Mouse (Mus musculus) lung, embryonic 16.5 days (tissue): ENCODE measurements around the gene Gpr15. TPM values are rescaled to one million over a fixed set of nuclear protein-coding genes. Genes with fewer than 3 reads are reported as not detected.

Experiments
- ATAC-seq: fragments of 200-750 bp; cut with Nextera tagmentation; 2 replicates; pipeline ENCODE4 v1.8.0; 2017; ENCODE audit warnings: low read depth, mild to moderate bottlenecking, moderate library complexity
- H3K27ac ChIP-seq: fragments of 300-500 bp; sonication (generic); 2 replicates; pipeline ENCODE4 v1.5.1; 2014; ENCODE audit warnings: mild to moderate bottlenecking, control low read depth, low read length
- H3K27me3 ChIP-seq: fragments of 300-500 bp; sonication (generic); 2 replicates; pipeline ENCODE4 v1.6.1; 2014; ENCODE audit warnings: low read depth, low read length, mixed read lengths; ENCODE audit not compliant: control insufficient read depth, insufficient read depth
- H3K36me3 ChIP-seq: fragments of 300-500 bp; sonication (generic); 2 replicates; pipeline ENCODE4 v1.6.1; 2014; ENCODE audit warnings: low read length; ENCODE audit not compliant: control insufficient read depth, insufficient read depth
- H3K4me1 ChIP-seq: fragments of 300-500 bp; sonication (generic); replicated peaks from 2 replicates; pipeline ENCODE4 v1.6.1; 2014; ENCODE audit warnings: low read length, mixed read lengths; ENCODE audit not compliant: control insufficient read depth, insufficient read depth
- H3K4me2 ChIP-seq: fragments of 300-500 bp; sonication (generic); 2 replicates; pipeline ENCODE4 v1.6.1; 2014; ENCODE audit warnings: low read depth, low read length, control low read depth
- H3K4me3 ChIP-seq: fragments of 300-500 bp; sonication (generic); 2 replicates; pipeline ENCODE4 v1.5.1; 2014; ENCODE audit warnings: mild to moderate bottlenecking, low read length, control low read depth
- H3K9ac ChIP-seq: fragments of 300-500 bp; sonication (generic); 2 replicates; pipeline ENCODE4 v1.6.1; 2014; ENCODE audit warnings: low read length, control low read depth
- H3K9me3 ChIP-seq: fragments of 300-500 bp; sonication (generic); 2 replicates; pipeline ENCODE4 v1.6.1; 2016; ENCODE audit warnings: low read length; ENCODE audit not compliant: control insufficient read depth
- WGBS: fragments of 180-500 bp; shearing (Covaris S2); extraction: QIAGEN DNeasy Blood & Tissue Kit; methylation state at CpG from one replicate; pipeline ENCODE4 v1.1.7; 2014; 5-methylcytosine and 5-hydroxymethylcytosine counted together
- microRNA-seq: library from miRNA; unstranded; fragments of <30 nt; microRNA quantifications from one replicate; pipeline ENCODE4, GENCODE M21; 2016
- polyA plus RNA-seq: library from polyadenylated mRNA; unstranded; fragments of >200 nt; fragmentation: Nextera tagmentation; extraction: Ambion mirVana; gene quantifications from 2 replicates; pipeline ENCODE4 v1.2.1, GENCODE M21; 2015

Gpr15 gene
- polyA plus RNA-seq, 1 experiment from 2014 or later, result 0.11 TPM

GRCm38 (mm10) chr16:58669917-58670630 is 48.8 kb downstream of the Gpr15 start, which contains the start of gene Cpox:
TSS of gene Cpox (plus strand) at chr16:58670292.
- under 1% methylated on average over 51 of the region's 51 CpGs for WGBS
- H3K4me2 ChIP-seq, result peak within 1 kb of the TSS; percentile 89
- no peaks in the 10 kb centered on the region for H3K27me3 ChIP-seq
- ATAC-seq, result peak; percentile 98
- H3K36me3 ChIP-seq, result peaks cover 7% of the 10 kb centered on the region; the same call in 1 of the 2 replicates
- H3K9ac ChIP-seq, result peak within 1 kb of the TSS; percentile 89
- peak within 1 kb of the TSS; percentile 98 for H3K4me3 ChIP-seq
- peak within 1 kb of the TSS; percentile 92 for H3K27ac ChIP-seq
- no peaks in the 10 kb centered on the region for H3K9me3 ChIP-seq
- peaks cover 10% of the 10 kb centered on the region for H3K4me1 ChIP-seq

- H3K9me3 ChIP-seq, result no peaks in the 10 kb centered on the region
- ATAC-seq, result no peak
- 28% methylated on average over 5 of the region's 5 CpGs for WGBS
- H3K4me3 ChIP-seq, result no peak overlapping the region; the same call in 1 of the 2 replicates
- H3K27ac ChIP-seq, result peak overlapping the region; percentile 92; the same call in 1 of the 2 replicates
- H3K9ac ChIP-seq, result no peak overlapping the region
- H3K36me3 ChIP-seq, result peaks cover 4% of the 10 kb centered on the region; the same call in 1 of the 2 replicates
- no peaks in the 10 kb centered on the region for H3K27me3 ChIP-seq
- peaks cover 10% of the 10 kb centered on the region for H3K4me1 ChIP-seq
- H3K4me2 ChIP-seq, result peak overlapping the region; percentile 89
These were observed 49.6 kb downstream of the Gpr15 start for GRCm38 (mm10) chr16:58669264-58669663.

GRCm38 (mm10) chr16:58668586-58668985 is 50.3 kb downstream of the Gpr15 start:
- Histone ChIP-seq H3K9me3 (no peaks in the 10 kb centered on the region), H3K27ac (no peak overlapping the region), H3K9ac (no peak overlapping the region), H3K4me3 (no peak overlapping the region), H3K36me3 (no peaks in the 10 kb centered on the region; the same call in 1 of the 2 replicates), H3K27me3 (no peaks in the 10 kb centered on the region), H3K4me2 (no peak overlapping the region), H3K4me1 (peaks cover 10% of the 10 kb centered on the region)
- no peak for ATAC-seq
- 71% methylated on average over 3 of the region's 3 CpGs for WGBS

Small RNAs within 50 kb of the gene (microRNA-seq; reads per million reads assigned to microRNA genes)
- gene Gm27564, result not detected

Other genes starting within 250 kb of the Gpr15 start
- gene St3gal6, start 194.8 kb downstream of the Gpr15 start, polyA plus RNA-seq, result 33.7 and 34.7 TPM in 2 replicates
- not detected in 2 replicates for gene Gm813, start 102.1 kb downstream of the Gpr15 start, polyA plus RNA-seq
- gene E330017A01Rik, start 80.3 kb downstream of the Gpr15 start, polyA plus RNA-seq, result not detected in 2 replicates
- gene Cpox, start 48.8 kb downstream of the Gpr15 start, polyA plus RNA-seq, result 19.7 and 25.3 TPM in 2 replicates
- 113 and 114 TPM in 2 replicates for gene Cldnd1, start 8.8 kb upstream of the Gpr15 start, polyA plus RNA-seq
- gene Olfr172, start 44.1 kb upstream of the Gpr15 start, polyA plus RNA-seq, result not detected in 2 replicates
- not detected in 2 replicates for gene Olfr173, start 81.2 kb upstream of the Gpr15 start, polyA plus RNA-seq
- not detected in 2 replicates for gene Olfr175-ps1, start 107.7 kb upstream of the Gpr15 start, polyA plus RNA-seq
- not detected in 2 replicates for gene Olfr177, start 155.7 kb upstream of the Gpr15 start, polyA plus RNA-seq
- gene Olfr178, start 173.0 kb upstream of the Gpr15 start, polyA plus RNA-seq, result not detected in 2 replicates
- gene Olfr181, start 209.7 kb upstream of the Gpr15 start, polyA plus RNA-seq, result not detected in 2 replicates
- not detected in 2 replicates for gene Olfr180, start 210.3 kb upstream of the Gpr15 start, polyA plus RNA-seq